Mouse (Mus musculus): Measurements from ENCODE around the gene Gtpbp10.

The Gtpbp10 gene

GRCm38 (mm10) chr5:5495042-5495441 is 64.3 kb downstream of the Gtpbp10 start:
- no peak for DNase-seq

- peak in 1 of 2 experiments; percentile 40 for DNase-seq
These were observed 64.9 kb downstream of the Gtpbp10 start for GRCm38 (mm10) chr5:5494269-5495005.

DNA sequence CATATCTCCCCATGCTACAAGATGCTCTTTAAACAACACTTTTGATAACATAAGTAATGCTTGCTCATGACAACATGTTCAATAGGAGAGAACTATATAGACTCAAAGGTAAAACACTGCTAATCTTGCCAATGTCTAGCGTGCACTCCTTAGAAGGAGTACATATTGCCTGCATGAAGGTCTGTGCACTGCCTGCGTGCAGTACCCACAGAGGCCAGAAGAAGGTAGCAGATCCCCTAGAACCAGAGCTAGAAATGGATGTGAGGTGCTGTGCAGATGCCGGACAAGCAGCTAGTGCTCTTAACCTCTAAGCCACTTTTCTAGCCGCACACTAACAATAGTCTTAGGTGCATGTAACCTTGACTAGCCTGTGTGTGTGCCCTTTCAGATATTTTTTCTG is 67.2 kb downstream of the Gtpbp10 start:
- DNase-seq: no peak
